ENCODE assay signal across 8 mouse cellular contexts in the genomic region with DNA sequence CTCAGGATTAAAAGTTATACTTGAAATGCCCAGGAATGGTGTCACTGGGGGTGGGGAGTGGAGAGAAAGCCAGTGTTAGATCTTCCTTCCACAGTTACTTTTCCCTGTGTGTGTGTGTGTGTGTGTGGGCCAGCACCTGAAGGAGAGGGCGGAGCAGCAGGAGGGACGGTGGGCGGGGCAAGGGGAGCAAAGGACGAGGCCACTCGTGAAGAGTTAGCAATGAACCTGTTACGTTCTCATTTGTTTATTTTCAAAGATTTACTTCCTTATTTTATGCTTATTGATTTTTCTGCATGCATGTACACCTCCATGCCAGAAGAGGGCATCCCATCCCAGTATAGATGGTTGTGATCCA. TPM values are rescaled to one million over a fixed set of nuclear protein-coding genes. Genes with fewer than 3 reads are reported as not detected.
A peak's percentile ranks its signal among the peaks of the same experiment; 100 is the strongest.
DNase-seq lines count a peak whose midpoint lies in the region; ATAC-seq and TF ChIP-seq lines count a peak whose summit lies in the region.
"Not testable (repeated sequence)": the region's sequence is repeated elsewhere in the genome, so short reads cannot be mapped to it uniquely, and the experiment has no call there.

No protein-coding gene starts in this region.

- peaks cover 27% of the 10 kb centered on the region for H3K4me1 ChIP-seq in heart, embryonic 13.5 days
- H3K4me1 ChIP-seq in hindbrain, postnatal 0 days (ENCODE audit: insufficient read depth, low read length); midbrain, postnatal 0 days (ENCODE audit: insufficient read depth, low read length): not testable (repeated sequence)
- H3K4me1 ChIP-seq in liver, adult 2 months (ENCODE audit: control insufficient read depth, insufficient read depth, low read length), result peaks cover 29% of the 10 kb centered on the region
- peaks cover 73% of the 10 kb centered on the region for H3K4me1 ChIP-seq in liver, embryonic 15.5 days (replicated peaks)

- not testable (repeated sequence) for H3K9ac ChIP-seq in heart, embryonic 13.5 days; hindbrain, postnatal 0 days (replicated peaks; ENCODE audit: low read length); liver, adult 2 months (ENCODE audit: low read depth, low read length); liver, embryonic 15.5 days; midbrain, postnatal 0 days (replicated peaks; ENCODE audit: low read length, poor library complexity, severe bottlenecking)

- not testable (repeated sequence) for H3K4me3 ChIP-seq in heart, embryonic 13.5 days; hindbrain, postnatal 0 days (ENCODE audit: low read length); liver, adult 2 months (ENCODE audit: insufficient read depth, low read depth, low read length); liver, embryonic 15.5 days (replicated peaks); midbrain, postnatal 0 days (ENCODE audit: low read depth, low read length)

- peak; percentile 31 for DNase-seq in A20 (ENCODE audit: low read depth, low spot score)
- peak; percentile 34 for DNase-seq in cerebellum, adult 9-11 months
- not testable (repeated sequence) for DNase-seq in hindbrain, postnatal 0 days (ENCODE audit: low spot score); liver, adult 2 months (ENCODE audit: extremely low read depth, low read depth, low spot score); midbrain, postnatal 0 days (ENCODE audit: low spot score)
- peak; percentile 39 for DNase-seq in urinary bladder, postnatal 14 days (ENCODE audit: low spot score)

- 92% methylated on average over 6 of the region's 6 CpGs for WGBS in heart, embryonic 13.5 days
- 93% methylated on average over 6 of the region's 6 CpGs for WGBS in hindbrain, postnatal 0 days
- WGBS in liver, adult 2 months, result 59% methylated on average over 6 of the region's 6 CpGs
- 72% methylated on average over 6 of the region's 6 CpGs for WGBS in liver, embryonic 15.5 days (ENCODE audit: insufficient replicate concordance)
- 93% methylated on average over 6 of the region's 6 CpGs for WGBS in midbrain, postnatal 0 days

- not testable (repeated sequence) for TF ChIP-seq POLR2A in liver, adult 2 months (IDR thresholded peaks at IDR 0.05; ENCODE audit: extremely low read depth, insufficient read depth, low read length)

- not testable (repeated sequence) for H3K9me3 ChIP-seq in heart, embryonic 13.5 days; hindbrain, postnatal 0 days (ENCODE audit: low read length); liver, embryonic 15.5 days (replicated peaks); midbrain, postnatal 0 days (ENCODE audit: low read length)

- peaks cover 34% of the 10 kb centered on the region; the same call in 1 of the 2 replicates for H3K79me2 ChIP-seq in liver, adult 2 months (ENCODE audit: control insufficient read depth, insufficient read depth, low read length)

- ATAC-seq in heart, embryonic 13.5 days (ENCODE audit: extremely low read depth, insufficient number of reproducible peaks, low FRiP score, low TSS enrichment); hindbrain, postnatal 0 days; liver, embryonic 15.5 days (ENCODE audit: insufficient read depth); midbrain, postnatal 0 days (ENCODE audit: low FRiP score): not testable (repeated sequence)

- not testable (repeated sequence) for H3K4me2 ChIP-seq in heart, embryonic 13.5 days; hindbrain, postnatal 0 days (ENCODE audit: low read depth, low read length); midbrain, postnatal 0 days (ENCODE audit: low read depth, low read length, poor library complexity, severe bottlenecking)
- peak overlapping the region; percentile 13; the same call in 1 of the 2 replicates for H3K4me2 ChIP-seq in liver, embryonic 15.5 days

- peaks cover 53% of the 10 kb centered on the region for H3K36me3 ChIP-seq in heart, embryonic 13.5 days
- H3K36me3 ChIP-seq in hindbrain, postnatal 0 days (ENCODE audit: insufficient read depth, low read length), result peaks cover 16% of the 10 kb centered on the region; the same call in 1 of the 2 replicates
- H3K36me3 ChIP-seq in liver, adult 2 months (ENCODE audit: control insufficient read depth, insufficient read depth, low read length), result not testable (repeated sequence)
- H3K36me3 ChIP-seq in liver, embryonic 15.5 days (replicated peaks), result peaks cover 53% of the 10 kb centered on the region
- H3K36me3 ChIP-seq in midbrain, postnatal 0 days (ENCODE audit: insufficient read depth, low read length), result peaks cover 22% of the 10 kb centered on the region

- H3K27me3 ChIP-seq in heart, embryonic 13.5 days (replicated peaks); hindbrain, postnatal 0 days (ENCODE audit: insufficient read depth, low read length); liver, adult 2 months (ENCODE audit: control insufficient read depth, insufficient read depth, low read length); liver, embryonic 15.5 days; midbrain, postnatal 0 days (ENCODE audit: insufficient read depth, low read length): not testable (repeated sequence)

- peak overlapping the region; percentile 33; the same call in 1 of the 2 replicates for H3K27ac ChIP-seq in heart, embryonic 13.5 days (replicated peaks)
- not testable (repeated sequence) for H3K27ac ChIP-seq in hindbrain, postnatal 0 days; midbrain, postnatal 0 days (ENCODE audit: low read depth, low read length)
- H3K27ac ChIP-seq in liver, adult 2 months (replicated peaks; ENCODE audit: insufficient read depth, low read depth, low read length), result peak overlapping the region; percentile 15; the same call in 1 of the 2 replicates
- peak overlapping the region; percentile 78 for H3K27ac ChIP-seq in liver, embryonic 15.5 days (replicated peaks)

- 0 out of 2 replicates have a peak, but pooled peaks have one; percentile 17 for TF ChIP-seq CTCF in hindbrain, postnatal 0 days (IDR thresholded peaks at IDR 0.05; ENCODE audit: low read depth)
- TF ChIP-seq CTCF in liver, adult 2 months (IDR thresholded peaks at IDR 0.05; ENCODE audit: low read depth, low read length), result not testable (repeated sequence)
- peak; percentile 24; the same call in 1 of the 2 replicates for TF ChIP-seq CTCF in midbrain, postnatal 0 days (IDR thresholded peaks at IDR 0.05)

RNA-seq across cellular contexts. Expression of gene Klhl25, which starts 14.3 kb away (rescaled TPM):
- polyA plus RNA-seq in heart, embryonic 13.5 days (2015; fragmentation: Nextera tagmentation; extraction: Ambion mirVana), result 9.3 and 10.3 TPM in 2 replicates
- total RNA-seq in hindbrain, postnatal 0 days (2014; rRNA removed), result 41.9 and 47.8 TPM in 2 replicates
- polyA plus RNA-seq in hindbrain, postnatal 0 days (2015; fragmentation: Nextera tagmentation; extraction: Ambion mirVana), result 14.4 and 15.7 TPM in 2 replicates
- 10.9 and 12.0 TPM in 2 replicates for total RNA-seq in liver, adult 2 months (2014; rRNA removed)
- 20.0 and 27.9 TPM in 2 replicates for polyA plus RNA-seq in liver, adult 2 months (2012; rRNA removed)
- polyA plus RNA-seq in liver, embryonic 15.5 days (2015; fragmentation: Nextera tagmentation; extraction: Ambion mirVana), result 15.5 and 19.8 TPM in 2 replicates
- total RNA-seq in midbrain, postnatal 0 days (2014; rRNA removed), result 34.2 and 35.3 TPM in 2 replicates
- polyA plus RNA-seq in midbrain, postnatal 0 days (2015; fragmentation: Nextera tagmentation; extraction: Ambion mirVana), result 12.6 and 13.9 TPM in 2 replicates
